Mouse (Mus musculus) cerebellum, adult 2 months (tissue): ENCODE measurements around the gene Sit1.
"Not testable (repeated sequence)": the region's sequence is repeated elsewhere in the genome, so short reads cannot be mapped to it uniquely, and the experiment has no call there.

ENCODE experiments used
- CTCF ChIP-seq: fragments of 200-500 bp; IDR thresholded peaks from 2 replicates; pipeline ENCODE4 v1.5.1; 2011; ENCODE audit warnings: low read depth, mild to moderate bottlenecking, control low read depth, low read length, moderate library complexity, borderline replicate concordance; ENCODE audit not compliant: insufficient read depth
- POLR2A ChIP-seq: fragments of 200-500 bp; IDR thresholded peaks from 2 replicates; pipeline ENCODE4 v1.6.1; 2011; ENCODE audit warnings: low read length, control low read depth, borderline replicate concordance; ENCODE audit not compliant: insufficient read depth

- TF ChIP-seq CTCF, POLR2A: not testable (repeated sequence)
Measured at GRCm38 (mm10) chr4:43485666-43486065, 2.1 kb upstream of the Sit1 start.
